Mouse (Mus musculus) kidney, postnatal 25 days (tissue): ENCODE results near the gene Olfr91.

Experiments used
- DNase-seq, 2 experiments: peaks; one replicate each; pipeline ENCODE4 v3.0.0; 2021; ENCODE audit warnings: mixed read lengths in 2 of 2

The Olfr91 gene

DNA sequence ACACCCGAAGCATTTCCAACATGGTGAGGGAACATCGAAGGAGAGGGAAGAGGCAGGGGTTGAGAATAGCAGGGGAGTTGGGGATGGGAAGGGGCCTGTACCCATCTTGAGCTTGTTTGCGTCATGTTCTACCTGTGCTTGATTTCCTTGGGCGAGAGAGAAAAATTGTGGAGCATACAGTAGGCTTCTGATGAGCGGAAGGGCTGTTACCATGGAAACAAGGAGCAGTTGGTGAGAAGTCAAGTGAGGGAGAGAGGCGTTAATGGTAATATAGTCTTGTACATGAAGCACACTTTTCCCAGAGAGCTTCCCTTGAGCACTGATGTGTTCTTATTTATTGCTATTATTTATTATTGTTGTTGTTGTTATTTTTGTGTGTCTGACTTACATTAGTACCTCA lies 41.1 kb downstream of the Olfr91 start:
- no peak for DNase-seq

- DNase-seq: no peak
Measured at GRCm38 (mm10) chr17:37051745-37052144, 46.3 kb downstream of the Olfr91 start.

DNA sequence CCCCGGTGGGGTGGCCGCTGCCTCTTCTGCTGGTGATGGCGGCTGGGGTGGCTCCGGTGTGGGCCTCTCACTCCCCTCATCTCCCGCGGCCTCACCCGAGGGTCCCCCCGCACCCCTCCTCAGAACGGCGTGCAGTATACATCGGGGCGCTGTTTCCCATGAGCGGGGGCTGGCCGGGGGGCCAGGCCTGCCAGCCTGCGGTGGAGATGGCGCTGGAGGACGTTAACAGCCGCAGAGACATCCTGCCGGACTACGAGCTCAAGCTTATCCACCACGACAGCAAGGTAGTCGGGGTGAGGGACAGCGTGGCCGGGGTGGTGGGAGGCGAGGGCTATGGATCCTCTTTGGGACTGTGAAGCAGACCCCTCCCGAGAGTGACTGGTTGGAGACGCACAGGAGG lies 47.2 kb downstream of the Olfr91 start:
- DNase-seq: no peak

DNA sequence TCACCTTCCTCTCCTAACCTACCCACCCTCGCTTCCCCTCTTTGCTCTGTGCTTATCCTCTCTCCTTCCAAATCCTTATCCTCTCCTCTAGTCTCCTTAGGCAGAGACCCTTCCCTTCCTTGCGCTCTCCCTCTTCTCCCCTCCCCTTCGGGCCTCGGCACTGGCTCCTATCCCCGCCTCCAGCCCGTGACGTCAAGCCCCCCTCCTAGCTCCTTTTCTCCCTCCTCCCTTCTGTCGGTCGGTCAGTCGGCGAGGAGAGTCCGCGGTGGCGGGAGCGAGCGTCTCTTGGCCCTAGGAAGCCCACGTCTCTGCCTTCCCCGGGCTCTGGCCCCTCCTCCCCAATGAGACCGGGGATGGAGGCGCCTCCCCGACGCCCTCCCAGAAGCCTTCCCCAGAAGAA lies 47.7 kb downstream of the Olfr91 start:
- peak; percentile 82 to 83 for DNase-seq

DNA sequence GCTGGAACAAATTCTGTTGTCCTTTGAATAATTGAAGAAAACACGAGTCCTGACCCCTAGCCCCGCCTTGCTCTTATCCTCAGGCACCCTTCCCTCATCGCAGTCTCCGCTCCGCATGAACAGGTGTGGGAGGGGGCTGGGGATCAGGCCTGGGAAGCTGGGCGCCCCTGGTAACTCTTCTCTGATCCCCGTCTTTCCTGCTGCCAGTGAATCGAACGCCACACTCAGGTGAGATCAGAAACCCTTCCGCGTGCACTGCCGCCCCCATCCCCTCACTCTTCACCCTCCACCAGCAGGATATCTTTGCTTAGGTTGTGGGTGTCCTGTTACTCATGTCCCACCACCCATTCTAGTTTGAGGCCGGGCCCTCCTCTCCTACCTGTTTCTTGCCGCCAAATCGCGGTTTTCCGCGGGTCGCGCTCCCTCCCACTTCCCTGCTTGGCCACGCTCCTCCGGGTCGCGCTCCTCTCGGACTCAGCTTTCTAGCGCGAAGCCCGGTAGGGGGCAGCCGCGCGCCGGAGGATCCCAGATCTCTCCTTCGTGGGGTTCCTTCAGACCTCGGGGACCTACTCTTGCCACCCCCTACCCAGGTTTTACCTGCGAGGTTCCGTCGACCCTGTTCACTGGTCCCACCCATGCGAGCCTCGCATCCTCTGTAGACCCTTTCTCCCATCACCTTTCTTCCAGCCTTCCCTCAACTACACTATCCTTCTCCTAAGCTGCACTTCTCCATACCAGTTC lies 48.3 kb downstream of the Olfr91 start:
- DNase-seq: peak; percentile 73 to 75

DNA sequence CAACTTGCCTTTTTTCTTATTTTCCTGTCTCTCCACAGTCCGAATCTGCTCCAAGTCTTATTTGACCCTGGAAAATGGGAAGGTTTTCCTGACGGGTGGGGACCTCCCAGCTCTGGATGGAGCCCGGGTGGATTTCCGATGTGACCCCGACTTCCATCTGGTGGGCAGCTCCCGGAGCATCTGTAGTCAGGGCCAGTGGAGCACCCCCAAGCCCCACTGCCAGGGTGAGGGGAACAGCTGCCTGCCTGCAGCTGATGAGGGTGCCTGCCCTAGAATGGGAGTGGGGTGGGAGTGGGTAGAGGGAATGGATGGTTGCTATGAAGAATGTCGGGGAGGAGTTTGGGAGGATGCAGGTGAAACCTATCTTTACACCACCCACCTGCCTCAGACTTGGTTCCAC lies 49.7 kb downstream of the Olfr91 start:
- no peak for DNase-seq

GRCm38 (mm10) chr17:37047981-37048380 lies 50.1 kb downstream of the Olfr91 start:
- DNase-seq: no peak

- no peak for DNase-seq
Measured at GRCm38 (mm10) chr17:37047332-37047976, 50.6 kb downstream of the Olfr91 start.

DNA sequence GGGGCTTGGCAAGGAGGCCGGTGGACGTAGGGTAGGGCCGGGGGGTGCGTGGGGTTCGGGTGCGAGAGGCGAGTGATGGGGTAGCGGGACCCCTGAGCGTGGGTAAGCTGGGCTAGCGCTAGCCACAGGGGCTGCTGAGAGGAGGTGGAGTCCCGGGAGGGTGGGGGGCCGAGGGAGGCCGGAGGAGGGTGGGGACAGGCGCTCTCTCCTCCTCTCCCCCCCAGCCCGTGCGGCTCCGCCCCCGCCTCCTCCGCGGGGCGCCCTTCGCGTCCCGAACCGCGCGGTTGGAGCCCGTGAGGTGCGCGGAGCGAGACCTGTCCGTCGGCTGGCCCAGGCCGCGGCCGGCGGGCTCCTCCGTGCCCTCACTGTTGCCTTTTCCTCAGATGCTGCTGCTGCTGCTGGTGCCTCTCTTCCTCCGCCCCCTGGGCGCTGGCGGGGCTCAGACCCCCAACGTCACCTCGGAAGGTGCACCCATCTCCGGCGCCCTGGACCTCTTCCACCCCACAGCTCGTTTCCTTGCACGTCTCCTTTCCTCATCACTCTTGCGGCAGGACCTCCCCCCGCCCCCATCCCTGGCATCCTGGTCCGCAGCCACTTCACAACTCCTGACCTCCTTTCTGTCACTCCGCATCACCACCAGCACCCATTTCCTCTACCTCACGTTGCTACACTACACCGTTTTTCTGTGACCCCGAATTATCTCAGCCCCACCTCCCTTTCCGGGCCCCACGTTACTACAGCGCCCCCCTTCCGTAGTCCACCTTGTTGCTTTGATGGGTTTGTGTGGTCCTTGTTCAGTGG lies 51.6 kb downstream of the Olfr91 start:
- DNase-seq: peak; percentile 54 to 77

DNA sequence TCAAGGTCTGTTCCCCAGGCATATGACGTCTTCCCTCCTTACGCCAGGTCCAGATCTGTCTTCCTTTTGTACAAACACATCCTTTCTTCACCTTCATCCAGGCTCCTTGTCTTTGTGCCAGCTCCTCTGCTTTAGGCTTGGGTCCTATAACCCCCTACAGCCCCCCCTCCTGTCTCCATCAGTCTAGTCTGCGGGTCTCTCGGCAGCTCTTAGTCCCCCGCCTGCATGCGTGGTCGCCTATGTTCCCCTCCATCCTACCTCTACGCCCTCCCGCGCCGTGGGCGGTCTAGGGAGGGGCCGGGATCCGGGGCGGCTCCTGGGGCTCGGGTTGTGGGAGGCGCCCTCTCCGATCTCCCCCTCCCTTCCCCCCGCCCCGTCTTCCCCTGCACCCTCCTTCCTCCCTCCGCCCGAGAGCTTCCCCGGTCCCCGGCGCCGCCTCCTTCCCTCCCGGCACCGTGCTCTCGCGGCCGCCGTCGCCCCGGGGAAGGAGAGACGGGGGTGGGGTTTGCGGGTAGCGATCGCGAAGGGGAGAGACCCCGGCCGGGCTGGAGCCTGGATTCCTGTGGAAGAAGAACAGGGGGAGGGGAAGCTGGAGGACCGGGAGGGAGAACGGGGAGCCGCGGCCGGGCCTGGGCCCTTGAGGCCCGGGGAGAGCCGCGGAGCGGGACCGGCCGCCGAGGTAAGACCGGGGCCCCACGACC lies 52.3 kb downstream of the Olfr91 start, which contains the start of gene Gabbr1:
Gabbr1 (plus strand) TSS at position 356 of the 701 bp plus-strand sequence.
- peak; percentile 81 to 91 for DNase-seq

DNA sequence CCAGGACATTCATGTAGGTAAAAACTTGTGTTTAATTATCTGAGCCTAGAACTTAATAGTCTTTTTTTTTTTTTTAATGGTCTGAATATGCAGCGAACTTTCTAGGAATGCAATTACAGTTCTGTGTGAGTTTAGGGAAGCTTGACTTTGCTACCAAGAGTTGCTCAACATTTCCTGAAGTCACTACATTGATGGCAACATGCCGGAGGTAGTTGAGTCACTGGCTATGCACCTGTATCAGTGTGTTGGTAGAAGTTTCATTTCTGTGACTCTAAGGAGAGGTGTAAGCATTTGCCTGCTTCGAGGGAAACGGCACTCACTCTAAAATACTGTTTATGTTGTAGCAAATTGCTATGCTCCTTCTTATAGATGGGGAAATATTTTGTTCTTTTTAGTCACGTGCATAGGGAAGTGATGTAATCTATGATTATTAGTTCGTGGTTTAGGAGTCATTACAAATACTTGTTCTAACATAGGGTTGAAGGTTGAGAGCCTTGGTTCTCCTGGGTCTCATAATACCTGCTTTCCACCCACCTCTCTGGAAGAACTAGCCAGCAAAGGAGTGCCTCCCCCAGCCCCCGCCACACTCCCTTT lies 53.3 kb downstream of the Olfr91 start:
- no peak for DNase-seq
